Mouse (Mus musculus): ENCODE measurements around the gene Txndc5.

The Txndc5 gene

GRCm38 (mm10) chr13:38463410-38463809 is 65.2 kb downstream of the Txndc5 start:
- no peak for DNase-seq (ENCODE audit: low spot score)

- DNase-seq (ENCODE audit: low spot score), result no peak
These were observed 77.2 kb downstream of the Txndc5 start for GRCm38 (mm10) chr13:38451446-38451845.

Measured in ovary, postnatal 36 days (tissue).